Mouse (Mus musculus): ENCODE results near the gene Tshb.

- no peak for TF ChIP-seq CTCF (IDR thresholded peaks at IDR 0.05; ENCODE audit: extremely low read depth, insufficient read depth, low read length)
- TF ChIP-seq POLR2A (IDR thresholded peaks at IDR 0.05; ENCODE audit: extremely low read depth, insufficient read depth, low read length) = no peak
Measured at GRCm38 (mm10) chr3:102733050-102733449, 49.5 kb downstream of the Tshb start.

Data from cortical plate, adult 2 months (tissue).